Mouse (Mus musculus) intestine, embryonic 15.5 days (tissue): ENCODE results near the gene Supt20. TPM values are rescaled to one million over a fixed set of nuclear protein-coding genes. Genes with fewer than 3 reads are reported as not detected.

Source experiments
- ATAC-seq: fragments of 200-750 bp; cut with Nextera tagmentation; 2 replicates; pipeline ENCODE4 v1.8.0; 2017; ENCODE audit warnings: moderate TSS enrichment, moderate library complexity
- H3K27ac ChIP-seq: fragments of 300-500 bp; sonication (generic); 2 replicates; pipeline ENCODE4 v1.5.1; 2015; ENCODE audit warnings: mild to moderate bottlenecking, inconsistent platforms
- H3K27me3 ChIP-seq: fragments of 300-500 bp; sonication (generic); replicated peaks from 2 replicates; pipeline ENCODE4 v1.6.1; 2015; ENCODE audit warnings: inconsistent platforms
- H3K36me3 ChIP-seq: fragments of 300-500 bp; sonication (generic); 2 replicates; pipeline ENCODE4 v1.6.1; 2015; ENCODE audit warnings: inconsistent platforms
- H3K4me1 ChIP-seq: fragments of 300-500 bp; sonication (generic); replicated peaks from 2 replicates; pipeline ENCODE4 v1.6.1; 2015; ENCODE audit warnings: inconsistent platforms
- H3K4me2 ChIP-seq: fragments of 300-500 bp; sonication (generic); replicated peaks from 2 replicates; pipeline ENCODE4 v1.6.1; 2015; ENCODE audit warnings: mild to moderate bottlenecking, inconsistent platforms
- H3K4me3 ChIP-seq: fragments of 300-500 bp; sonication (generic); replicated peaks from 2 replicates; pipeline ENCODE4 v1.5.1; 2015; ENCODE audit warnings: inconsistent platforms
- H3K9ac ChIP-seq: fragments of 300-500 bp; sonication (generic); 2 replicates; pipeline ENCODE4 v1.6.1; 2015; ENCODE audit warnings: inconsistent platforms
- H3K9me3 ChIP-seq: fragments of 300-500 bp; sonication (generic); 2 replicates; pipeline ENCODE4 v1.6.1; 2016; ENCODE audit warnings: inconsistent platforms
- WGBS: fragments of 180-500 bp; shearing (Covaris S2); methylation state at CpG from one replicate; pipeline ENCODE4 v1.1.7; 2015; 5-methylcytosine and 5-hydroxymethylcytosine counted together
- polyA plus RNA-seq: library from polyadenylated mRNA; unstranded; fragments of >200 nt; fragmentation: Nextera tagmentation; extraction: Ambion mirVana; gene quantifications from 2 replicates; pipeline ENCODE4 v1.2.1, GENCODE M21; 2015

Supt20 gene
- 76.8 and 84.1 TPM in 2 replicates for polyA plus RNA-seq

DNA sequence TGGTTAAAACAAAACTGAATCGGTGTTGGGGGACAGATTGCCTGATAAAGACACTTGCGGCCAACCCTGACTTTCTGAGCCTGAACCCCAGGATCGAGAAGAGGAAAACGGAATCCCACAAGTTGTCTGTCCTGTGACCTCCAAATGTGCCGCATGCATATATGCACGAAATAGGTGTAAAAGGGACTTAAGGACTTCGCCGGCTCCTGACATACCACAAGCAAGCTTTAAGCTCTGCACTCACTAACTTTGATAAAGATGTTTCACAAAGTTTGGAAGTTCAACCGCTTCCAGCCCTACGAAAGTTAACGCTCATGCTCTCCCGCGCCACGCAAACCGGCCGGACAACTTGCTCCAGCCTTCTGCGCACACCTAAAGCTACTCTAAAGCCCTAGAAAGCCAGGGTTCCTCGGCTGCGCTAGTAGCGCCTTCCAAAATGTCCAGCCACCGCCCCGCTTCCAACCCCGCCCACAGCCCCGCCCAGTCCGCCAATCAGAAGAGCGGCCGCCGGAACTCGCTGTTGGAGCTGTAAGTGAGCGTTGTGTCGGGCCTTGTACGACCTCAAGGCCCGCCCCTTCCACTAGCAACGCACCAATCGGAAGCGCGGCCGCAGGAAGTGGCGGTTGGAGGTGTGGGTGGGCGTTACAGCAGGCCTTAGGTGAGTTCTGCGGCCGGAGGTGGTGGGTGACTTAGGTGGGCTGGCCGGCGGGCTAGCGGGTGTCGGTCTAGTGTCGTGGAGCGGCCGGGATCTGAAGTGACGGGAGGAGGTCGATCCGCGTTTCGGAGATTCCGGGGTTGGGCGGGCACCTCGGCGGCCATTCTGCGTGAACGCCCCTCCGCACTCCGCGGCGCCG, at the start of gene Supt20:
Gene Supt20 (plus strand): TSS at position 606 of the 854 bp plus-strand sequence.
- H3K9me3 ChIP-seq: no peaks in the 10 kb centered on the region

DNA sequence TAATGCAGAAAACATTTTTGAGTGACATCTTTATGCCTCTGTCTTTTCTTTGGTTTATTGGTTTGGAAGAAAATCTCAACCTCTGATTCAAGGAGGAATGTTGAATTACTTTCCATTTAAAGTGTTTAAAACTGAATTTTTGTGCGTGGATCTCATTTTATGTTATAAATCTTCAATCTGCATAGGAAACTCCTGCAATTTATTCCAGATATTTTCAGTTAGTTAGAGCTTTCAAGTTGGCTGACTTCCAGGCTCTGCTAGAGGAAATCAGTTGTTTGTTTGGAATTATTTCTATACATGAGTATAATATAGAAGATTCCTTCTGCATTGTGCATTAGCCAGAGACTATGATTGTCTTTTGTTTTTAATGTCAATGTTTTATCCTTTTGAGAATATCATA, 49.8 kb upstream of the Supt20 start:
- Histone ChIP-seq H3K4me1 (no peaks in the 10 kb centered on the region), H3K27me3 (no peaks in the 10 kb centered on the region), H3K9ac (no peak overlapping the region), H3K9me3 (no peaks in the 10 kb centered on the region), H3K4me2 (no peak overlapping the region), H3K4me3 (no peak overlapping the region), H3K36me3 (no peaks in the 10 kb centered on the region), H3K27ac (no peak overlapping the region)
- no peak for ATAC-seq
- 48% methylated on average over 1 of the region's 1 CpGs for WGBS

More for the DNA sequence above, at the start of gene Supt20:
- under 1% methylated on average over 65 of the region's 65 CpGs for WGBS
- Histone ChIP-seq H3K4me3 (peak within 1 kb of the TSS; percentile 72), H3K36me3 (peaks cover 6% of the 10 kb centered on the region; the same call in 1 of the 2 replicates), H3K4me1 (no peaks in the 10 kb centered on the region), H3K27me3 (no peaks in the 10 kb centered on the region), H3K4me2 (peak within 1 kb of the TSS; percentile 84), H3K27ac (peak within 1 kb of the TSS; percentile 84), H3K9ac (peak within 1 kb of the TSS; percentile 62)
- peak; percentile 99 for ATAC-seq

DNA sequence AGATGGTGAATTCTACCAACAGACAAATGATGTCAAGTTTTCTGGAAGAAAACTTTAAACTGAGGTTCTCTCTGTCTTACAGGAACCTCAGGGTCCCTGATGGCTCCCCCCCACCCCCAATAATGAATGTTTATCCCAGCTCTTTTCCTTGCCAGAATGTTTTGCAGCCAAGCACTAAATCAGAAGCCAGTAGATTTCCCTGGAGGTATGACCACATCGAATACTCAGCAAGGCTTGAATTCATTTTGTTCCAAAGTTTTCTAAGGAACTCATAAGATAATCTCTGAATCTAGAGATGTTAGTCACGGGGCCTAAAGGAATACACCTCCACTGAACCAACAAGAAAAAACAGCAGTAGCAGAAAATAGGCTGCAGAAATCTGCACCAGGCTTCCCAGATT, 45.0 kb upstream of the Supt20 start:
- Histone ChIP-seq H3K9ac (no peak overlapping the region), H3K4me2 (no peak overlapping the region), H3K9me3 (no peaks in the 10 kb centered on the region), H3K36me3 (no peaks in the 10 kb centered on the region), H3K27ac (0 out of 2 replicates have a peak overlapping the region, but pooled peaks have one; percentile 9), H3K27me3 (no peaks in the 10 kb centered on the region), H3K4me3 (no peak overlapping the region), H3K4me1 (no peaks in the 10 kb centered on the region)
- WGBS: 39% methylated on average over 2 of the region's 2 CpGs
- ATAC-seq: no peak

DNA sequence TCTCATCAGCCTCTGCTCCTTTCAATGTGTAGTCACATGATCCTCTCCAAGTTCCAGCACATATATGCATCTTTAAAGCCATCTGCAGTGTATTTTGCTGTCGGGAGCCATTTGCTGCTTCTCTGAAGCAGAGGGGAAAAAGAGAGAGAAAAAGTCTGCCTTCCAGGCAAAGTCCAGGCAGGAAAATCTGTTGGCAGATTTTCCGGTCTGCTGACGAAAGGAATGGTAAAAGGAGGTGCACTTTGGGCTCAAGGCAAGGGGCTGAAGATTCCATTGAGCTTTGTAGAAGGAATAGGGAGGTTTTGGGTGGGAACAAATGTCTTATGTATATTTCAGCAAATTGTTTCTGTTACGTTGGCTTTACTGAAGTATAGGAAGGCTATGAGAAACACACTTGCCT, 41.0 kb upstream of the Supt20 start:
- Histone ChIP-seq H3K4me3 (no peak overlapping the region), H3K9ac (no peak overlapping the region), H3K9me3 (no peaks in the 10 kb centered on the region), H3K27ac (no peak overlapping the region), H3K4me2 (no peak overlapping the region), H3K27me3 (no peaks in the 10 kb centered on the region), H3K36me3 (no peaks in the 10 kb centered on the region), H3K4me1 (no peaks in the 10 kb centered on the region)
- WGBS: 71% methylated on average over 4 of the region's 4 CpGs
- ATAC-seq: no peak

DNA sequence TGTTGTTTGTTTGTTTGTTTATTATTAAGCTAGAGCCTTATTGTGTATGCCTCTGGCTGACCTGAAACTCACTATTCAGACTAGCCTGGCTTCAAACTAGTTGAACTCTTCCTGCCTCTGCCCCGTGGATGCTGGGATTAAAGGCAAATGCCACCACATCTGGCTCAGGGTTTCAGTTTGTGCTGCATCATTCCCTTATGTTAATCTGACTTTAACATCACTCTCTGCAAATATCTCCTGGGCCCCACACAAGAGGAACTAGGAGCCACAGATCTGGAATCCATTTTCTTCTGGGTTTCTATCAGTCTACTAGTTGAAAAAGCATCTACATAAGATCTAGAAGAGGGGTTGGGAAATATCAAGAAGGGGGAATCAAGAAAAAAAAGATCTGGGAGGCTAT, 38.4 kb upstream of the Supt20 start:
- ATAC-seq: no peak
- H3K27me3 ChIP-seq: no peaks in the 10 kb centered on the region
- no peak overlapping the region for H3K4me2 ChIP-seq
- H3K4me1 ChIP-seq: no peaks in the 10 kb centered on the region
- no peak overlapping the region for H3K9ac ChIP-seq
- no peak overlapping the region for H3K27ac ChIP-seq
- WGBS: 89% methylated on average over 1 of the region's 1 CpGs
- H3K4me3 ChIP-seq: no peak overlapping the region
- H3K9me3 ChIP-seq: no peaks in the 10 kb centered on the region
- no peaks in the 10 kb centered on the region for H3K36me3 ChIP-seq

DNA sequence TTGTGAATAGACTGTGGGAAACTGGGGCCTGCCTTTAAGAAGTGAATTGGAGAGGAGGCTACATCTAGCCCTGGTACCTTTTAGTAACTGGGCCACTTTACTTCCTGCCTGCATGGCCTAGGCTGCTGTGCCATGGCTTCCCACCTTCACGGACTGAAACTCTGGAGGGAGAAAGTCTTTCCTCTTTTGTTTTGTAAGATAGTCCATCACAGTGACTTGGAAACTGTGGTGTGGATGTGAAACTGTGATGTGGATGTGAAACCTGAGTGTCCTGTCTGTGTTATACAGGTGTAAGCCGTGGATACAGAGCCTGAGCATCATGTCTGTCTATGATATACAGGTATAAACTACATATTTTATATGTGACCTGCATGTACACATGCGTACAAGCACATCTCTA, 35.5 kb upstream of the Supt20 start:
- Histone ChIP-seq H3K27me3 (no peaks in the 10 kb centered on the region), H3K4me1 (no peaks in the 10 kb centered on the region), H3K36me3 (no peaks in the 10 kb centered on the region), H3K9me3 (no peaks in the 10 kb centered on the region), H3K4me3 (no peak overlapping the region), H3K27ac (no peak overlapping the region), H3K4me2 (no peak overlapping the region), H3K9ac (no peak overlapping the region)
- 82% methylated on average over 3 of the region's 3 CpGs for WGBS
- ATAC-seq: no peak

DNA sequence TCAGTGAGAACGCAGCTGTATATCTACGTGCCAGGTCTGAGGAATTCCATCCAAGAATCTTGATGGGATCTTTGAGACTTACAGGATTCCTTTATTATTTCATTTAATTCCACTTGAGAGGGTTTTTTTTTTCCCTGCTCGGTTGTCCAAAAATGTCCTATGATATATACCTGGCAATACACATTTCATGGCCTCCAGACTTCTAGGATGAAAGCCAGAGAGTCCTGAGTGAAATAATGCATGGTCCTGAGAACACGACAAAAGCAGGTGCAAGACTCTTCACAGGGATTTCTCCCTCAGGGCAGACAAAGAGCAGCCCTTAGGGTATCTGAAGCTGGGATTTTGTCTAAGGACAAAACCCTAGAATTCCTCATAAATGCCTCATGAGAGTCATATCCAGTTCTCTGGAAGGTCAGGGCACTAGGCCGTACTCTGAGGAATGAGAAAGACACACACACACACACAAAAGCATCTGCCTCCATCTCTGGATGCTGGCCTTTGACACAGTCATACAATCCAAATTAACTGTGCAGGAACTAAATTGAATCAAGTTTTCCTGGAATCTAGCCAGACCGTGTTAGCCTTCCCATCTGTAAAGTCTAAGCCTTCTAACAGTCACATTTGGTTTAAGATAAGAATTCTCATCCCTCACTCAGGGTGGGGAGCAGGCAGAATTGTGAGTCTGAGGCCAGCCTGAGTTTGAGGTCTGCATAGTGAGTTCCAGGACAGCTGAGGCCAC, 34.5 kb upstream of the Supt20 start:
- H3K4me2 ChIP-seq: no peak overlapping the region
- H3K4me1 ChIP-seq: no peaks in the 10 kb centered on the region
- H3K9me3 ChIP-seq: no peaks in the 10 kb centered on the region
- no peak overlapping the region for H3K9ac ChIP-seq
- no peak for ATAC-seq
- H3K27me3 ChIP-seq: no peaks in the 10 kb centered on the region
- no peaks in the 10 kb centered on the region for H3K36me3 ChIP-seq
- no peak overlapping the region for H3K4me3 ChIP-seq
- 60% methylated on average over 6 of the region's 6 CpGs for WGBS
- H3K27ac ChIP-seq: 0 out of 2 replicates have a peak overlapping the region, but pooled peaks have one; percentile 36

DNA sequence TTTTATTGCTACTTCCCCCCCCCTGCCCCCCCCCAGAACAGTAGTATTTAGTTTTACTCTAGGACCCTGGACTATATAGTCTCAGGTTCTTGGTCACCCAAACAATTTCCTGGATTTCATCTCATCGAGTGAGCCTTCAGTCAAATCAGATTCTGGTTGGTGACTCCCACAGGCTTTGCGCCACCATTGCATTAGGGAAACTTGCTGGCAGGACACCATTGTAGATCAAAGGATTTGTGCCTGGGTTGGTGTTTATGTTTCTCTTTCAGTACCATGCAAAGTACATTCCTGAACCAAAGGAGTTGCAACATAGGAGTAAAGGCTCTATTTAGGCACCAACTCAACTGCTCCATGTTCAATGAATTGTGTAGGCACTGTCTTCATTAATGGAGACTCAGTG, 32.9 kb upstream of the Supt20 start:
- no peak overlapping the region for H3K4me3 ChIP-seq
- no peak for ATAC-seq

DNA sequence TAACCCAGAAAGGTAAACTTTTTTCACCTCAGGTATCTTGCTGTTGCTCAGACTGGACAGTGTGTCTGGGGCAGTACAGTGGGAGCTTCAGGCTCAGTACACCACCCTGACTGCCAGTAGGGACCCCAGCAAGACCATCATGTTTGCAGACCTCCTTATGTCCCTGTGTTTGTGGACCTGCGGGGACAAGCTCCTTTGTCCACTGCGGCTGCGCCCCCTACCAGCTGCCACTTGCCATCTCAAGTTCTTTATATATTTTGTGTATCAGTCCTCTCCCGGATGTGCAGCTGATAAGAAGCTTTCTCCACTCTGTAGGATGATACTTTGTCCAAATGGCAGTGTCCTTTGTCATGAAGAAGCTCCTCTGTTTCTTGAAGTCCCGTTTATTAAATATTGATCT, 30.2 kb upstream of the Supt20 start:
- H3K4me2 ChIP-seq: no peak overlapping the region
- H3K36me3 ChIP-seq: no peaks in the 10 kb centered on the region
- no peak overlapping the region for H3K27ac ChIP-seq
- no peak overlapping the region for H3K4me3 ChIP-seq
- ATAC-seq: no peak
- 64% methylated on average over 5 of the region's 5 CpGs for WGBS
- H3K27me3 ChIP-seq: no peaks in the 10 kb centered on the region
- H3K4me1 ChIP-seq: no peaks in the 10 kb centered on the region
- H3K9ac ChIP-seq: no peak overlapping the region
- H3K9me3 ChIP-seq: no peaks in the 10 kb centered on the region

More for the DNA sequence above, 32.9 kb upstream of the Supt20 start:
- no peaks in the 10 kb centered on the region for H3K36me3 ChIP-seq
- H3K4me1 ChIP-seq: no peaks in the 10 kb centered on the region
- WGBS: 92% methylated on average over 2 of the region's 2 CpGs
- no peaks in the 10 kb centered on the region for H3K27me3 ChIP-seq
- no peak overlapping the region for H3K27ac ChIP-seq
- no peaks in the 10 kb centered on the region for H3K9me3 ChIP-seq
- no peak overlapping the region for H3K9ac ChIP-seq
- H3K4me2 ChIP-seq: no peak overlapping the region

DNA sequence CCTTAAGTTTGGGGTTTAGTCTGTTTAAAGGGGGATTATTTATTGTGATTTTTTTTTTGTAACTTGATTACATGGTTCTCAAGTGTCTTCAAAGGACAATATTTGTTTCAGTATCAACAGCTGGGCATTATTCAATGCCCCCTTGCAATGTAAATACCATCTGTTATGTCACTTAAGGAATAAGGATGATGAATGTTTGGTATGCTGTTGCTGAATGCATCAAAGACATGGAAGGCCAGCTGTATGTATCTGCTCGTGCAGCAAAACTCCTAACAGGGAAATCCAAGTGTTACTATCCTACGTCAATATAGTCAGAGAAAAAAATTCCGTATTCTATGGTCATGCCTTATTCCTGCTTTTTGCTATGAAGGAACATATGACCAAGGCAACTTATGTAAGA, 24.5 kb upstream of the Supt20 start:
- no peak overlapping the region for H3K9ac ChIP-seq
- H3K36me3 ChIP-seq: no peaks in the 10 kb centered on the region
- H3K27me3 ChIP-seq: no peaks in the 10 kb centered on the region
- H3K9me3 ChIP-seq: no peaks in the 10 kb centered on the region
- no peak overlapping the region for H3K4me3 ChIP-seq
- no peak overlapping the region for H3K4me2 ChIP-seq
- H3K4me1 ChIP-seq: no peaks in the 10 kb centered on the region
- no peak for ATAC-seq
- 62% methylated on average over 3 of the region's 3 CpGs for WGBS
- H3K27ac ChIP-seq: no peak overlapping the region

DNA sequence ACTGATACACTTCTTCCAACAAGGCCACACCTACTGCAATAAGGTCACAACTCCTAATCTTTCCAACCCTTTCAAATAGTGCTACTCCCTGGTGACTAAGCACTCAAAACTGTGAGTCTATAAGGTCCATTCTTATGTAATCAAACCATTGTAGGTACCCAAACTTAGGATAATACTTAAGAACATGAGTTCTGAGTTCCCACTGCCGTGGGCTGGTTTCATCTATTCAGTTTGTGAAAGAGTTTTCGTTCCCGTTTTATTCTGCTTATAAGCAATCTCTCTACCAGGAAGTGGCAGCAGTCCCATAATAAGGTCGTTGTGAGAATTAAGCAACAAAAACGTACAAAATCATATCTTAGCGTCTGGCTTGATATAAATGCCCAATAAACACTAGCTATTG, 23.9 kb upstream of the Supt20 start:
- Histone ChIP-seq H3K4me1 (no peaks in the 10 kb centered on the region; the same call in 1 of the 2 replicates), H3K27ac (no peak overlapping the region), H3K4me3 (no peak overlapping the region), H3K4me2 (no peak overlapping the region), H3K9ac (no peak overlapping the region), H3K36me3 (no peaks in the 10 kb centered on the region), H3K9me3 (no peaks in the 10 kb centered on the region), H3K27me3 (no peaks in the 10 kb centered on the region)
- WGBS: 74% methylated on average over 6 of the region's 6 CpGs
- no peak for ATAC-seq

DNA sequence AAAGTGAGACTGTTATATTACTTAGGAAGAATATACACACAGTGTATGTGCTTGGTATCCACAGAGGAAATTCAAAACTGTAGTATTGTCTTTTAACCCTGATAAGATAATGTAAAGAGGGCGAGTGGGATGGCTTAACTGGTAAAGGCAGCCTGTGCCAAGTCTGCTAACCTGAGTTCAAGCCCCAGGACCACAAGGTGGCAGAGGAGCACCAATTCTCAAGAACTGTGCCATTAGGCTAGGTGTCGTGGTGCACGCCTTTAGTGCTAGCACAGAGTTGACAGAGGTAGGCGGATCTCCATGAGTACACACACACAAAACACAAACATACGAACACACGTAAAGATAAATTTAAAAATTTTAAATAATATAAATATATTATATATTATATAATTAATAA, 23.0 kb upstream of the Supt20 start:
- Histone ChIP-seq H3K4me2 (no peak overlapping the region), H3K9me3 (no peaks in the 10 kb centered on the region), H3K36me3 (no peaks in the 10 kb centered on the region), H3K27ac (no peak overlapping the region), H3K4me3 (no peak overlapping the region), H3K9ac (no peak overlapping the region), H3K4me1 (no peaks in the 10 kb centered on the region; the same call in 1 of the 2 replicates), H3K27me3 (no peaks in the 10 kb centered on the region)
- 88% methylated on average over 6 of the region's 6 CpGs for WGBS
- no peak for ATAC-seq
